Mouse (Mus musculus) forebrain, embryonic 11.5 days (tissue): ENCODE measurements at regions not wholly inside any gene's neighbourhood (a gene's known extent, or its start where the extent isn't known, plus 50 kb on each side); places are given as distances from the start of the nearest gene placed in this dataset.

Experiments used
- ATAC-seq: fragments of 200-750 bp; cut with Nextera tagmentation; replicated peaks from 2 replicates; pipeline ENCODE4 v1.8.0; 2017; ENCODE audit warnings: moderate TSS enrichment; ENCODE audit not compliant: low FRiP score
- DNase-seq: peaks from one replicate; pipeline ENCODE4 v3.0.0-alpha.2; 2017; ENCODE audit warnings: low spot score
- H3K27ac ChIP-seq: fragments of 300-500 bp; sonication (generic); 2 replicates; pipeline ENCODE4 v1.5.1; 2014; ENCODE audit warnings: low read depth, low read length
- H3K27me3 ChIP-seq: fragments of 300-500 bp; sonication (generic); 2 replicates; pipeline ENCODE4 v1.6.1; 2014; ENCODE audit warnings: mild to moderate bottlenecking, low read length, mixed read lengths; ENCODE audit not compliant: control insufficient read depth, insufficient read depth
- H3K36me3 ChIP-seq: fragments of 300-500 bp; sonication (generic); 2 replicates; pipeline ENCODE4 v1.6.1; 2014; ENCODE audit warnings: mild to moderate bottlenecking, low read length, moderate library complexity, mixed read lengths; ENCODE audit not compliant: control insufficient read depth, insufficient read depth
- H3K4me1 ChIP-seq: fragments of 300-500 bp; sonication (generic); replicated peaks from 2 replicates; pipeline ENCODE4 v1.6.1; 2014; ENCODE audit warnings: low read length, mixed read lengths; ENCODE audit not compliant: control insufficient read depth, insufficient read depth
- H3K4me2 ChIP-seq: fragments of 300-500 bp; sonication (generic); 2 replicates; pipeline ENCODE4 v1.6.1; 2014; ENCODE audit warnings: low read depth, mild to moderate bottlenecking, low read length, moderate library complexity, mixed read lengths; ENCODE audit not compliant: severe bottlenecking
- H3K4me3 ChIP-seq: fragments of 300-500 bp; sonication (generic); 2 replicates; pipeline ENCODE4 v1.5.1; 2014; ENCODE audit warnings: low read depth, low read length
- H3K9ac ChIP-seq: fragments of 300-500 bp; sonication (generic); 2 replicates; pipeline ENCODE4 v1.6.1; 2014; ENCODE audit warnings: low read length
- H3K9me3 ChIP-seq: fragments of 300-500 bp; sonication (generic); 2 replicates; pipeline ENCODE4 v1.6.1; 2016; ENCODE audit warnings: low read length, mixed read lengths; ENCODE audit not compliant: control insufficient read depth
- WGBS: fragments of 180-500 bp; shearing (Covaris S2); extraction: QIAGEN DNeasy Blood & Tissue Kit; methylation state at CpG from one replicate; pipeline ENCODE4 v1.1.7; 2014; 5-methylcytosine and 5-hydroxymethylcytosine counted together

DNA sequence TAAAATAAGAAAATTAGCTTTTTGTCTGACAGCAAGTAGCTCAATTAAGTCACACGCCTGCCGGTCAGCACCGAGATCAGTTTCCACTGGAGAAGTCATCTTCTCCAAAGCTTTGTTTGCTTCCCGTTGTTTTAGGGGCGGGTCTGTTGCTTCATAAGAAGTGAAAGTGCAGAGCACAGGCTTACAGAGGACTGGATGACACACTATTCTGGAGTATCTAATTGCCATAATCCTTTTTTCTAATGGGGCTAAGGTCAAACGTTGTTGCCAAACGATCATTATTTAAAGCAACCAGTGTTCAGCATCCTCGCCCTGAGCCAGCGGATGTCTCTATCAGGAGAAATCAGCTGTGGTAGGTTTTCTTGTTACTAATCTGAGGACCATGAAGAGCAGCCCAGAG is 128.5 kb downstream of the Mtx2 start:
- H3K9ac ChIP-seq = no peak overlapping the region
- DNase-seq (no peak), ATAC-seq (no peak)
- no peak overlapping the region for H3K4me2 ChIP-seq
- H3K4me1 ChIP-seq = no peaks in the 10 kb centered on the region
- H3K36me3 ChIP-seq = no peaks in the 10 kb centered on the region
- no peaks in the 10 kb centered on the region for H3K27me3 ChIP-seq
- H3K9me3 ChIP-seq = no peaks in the 10 kb centered on the region
- WGBS = 67% methylated on average over 9 of the region's 9 CpGs
- no peak overlapping the region for H3K4me3 ChIP-seq
- H3K27ac ChIP-seq = no peak overlapping the region

DNA sequence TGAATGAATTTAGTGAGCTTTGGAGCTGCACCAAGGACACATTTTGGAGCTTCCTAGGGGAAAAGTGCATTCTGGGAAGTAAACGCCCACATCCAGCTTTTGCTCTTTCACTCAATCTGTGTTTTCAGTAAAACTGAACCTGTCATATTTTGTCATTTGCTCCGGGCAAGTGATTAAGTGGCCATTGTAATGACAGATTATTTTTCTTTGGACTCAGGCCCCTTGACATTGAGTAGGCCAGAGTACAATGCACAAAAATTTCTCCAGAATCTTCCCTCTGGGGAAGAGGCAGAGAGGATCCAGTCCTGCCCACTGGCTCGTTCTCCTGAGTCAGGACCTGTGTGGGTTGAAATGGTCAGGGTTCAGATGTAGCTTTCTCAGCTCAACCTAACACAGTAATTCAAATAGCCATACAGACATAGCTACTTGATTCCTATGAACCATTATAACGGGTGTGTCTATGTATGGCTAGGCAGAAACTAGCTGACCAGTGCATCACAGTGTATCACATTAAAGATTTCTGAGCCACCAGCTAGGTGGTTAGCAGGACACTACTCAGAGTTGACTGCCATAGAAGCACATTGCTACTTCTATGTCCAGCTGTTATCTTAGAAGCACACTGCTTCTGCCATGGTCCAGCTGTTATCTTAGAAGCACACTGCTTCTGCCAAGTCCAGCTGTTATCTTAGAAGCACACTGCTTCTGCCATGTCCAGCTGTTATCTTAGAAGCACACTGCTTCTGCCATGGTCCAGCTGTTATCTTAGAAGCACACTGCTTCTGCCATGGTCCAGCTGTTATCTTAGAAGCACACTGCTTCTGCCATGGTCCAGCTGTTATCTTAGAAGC is 129.9 kb downstream of the Mtx2 start:
- H3K9ac ChIP-seq = no peak overlapping the region
- H3K4me3 ChIP-seq = no peak overlapping the region
- no peaks in the 10 kb centered on the region for H3K36me3 ChIP-seq
- no peak for DNase-seq
- H3K27ac ChIP-seq = no peak overlapping the region
- H3K4me2 ChIP-seq = no peak overlapping the region
- no peaks in the 10 kb centered on the region for H3K4me1 ChIP-seq
- ATAC-seq = no peak
- no peaks in the 10 kb centered on the region for H3K9me3 ChIP-seq
- H3K27me3 ChIP-seq = no peaks in the 10 kb centered on the region
- WGBS = 81% methylated on average over 4 of the region's 4 CpGs

DNA sequence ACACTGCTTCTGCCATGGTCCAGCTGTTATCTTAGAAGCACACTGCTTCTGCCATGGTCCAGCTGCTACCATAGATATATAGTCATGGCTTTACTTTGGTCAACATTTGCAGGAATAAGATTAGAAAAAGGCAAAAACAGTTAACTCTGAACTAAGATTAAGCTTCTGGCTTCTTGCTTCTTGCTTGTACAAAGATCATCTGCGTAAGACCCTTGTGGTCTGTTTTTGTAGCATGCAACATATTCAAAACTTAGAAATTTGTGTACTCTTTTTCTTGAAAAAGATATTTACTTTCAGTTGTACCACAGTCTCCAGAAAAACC is 130.5 kb downstream of the Mtx2 start:
- 97% methylated on average over 1 of the region's 1 CpGs for WGBS
- Histone ChIP-seq H3K27ac (no peak overlapping the region), H3K9me3 (no peaks in the 10 kb centered on the region), H3K4me3 (no peak overlapping the region), H3K4me1 (no peaks in the 10 kb centered on the region), H3K9ac (no peak overlapping the region), H3K27me3 (no peaks in the 10 kb centered on the region), H3K36me3 (no peaks in the 10 kb centered on the region), H3K4me2 (no peak overlapping the region)
- ATAC-seq (no peak), DNase-seq (no peak)

GRCm38 (mm10) chr2:74956556-74956955 is 131.0 kb downstream of the Mtx2 start:
- Histone ChIP-seq H3K27me3 (no peaks in the 10 kb centered on the region), H3K27ac (no peak overlapping the region), H3K36me3 (no peaks in the 10 kb centered on the region), H3K4me1 (no peaks in the 10 kb centered on the region), H3K9me3 (no peaks in the 10 kb centered on the region), H3K4me2 (no peak overlapping the region), H3K4me3 (no peak overlapping the region), H3K9ac (no peak overlapping the region)
- ATAC-seq (no peak), DNase-seq (no peak)
- WGBS = 94% methylated on average over 2 of the region's 2 CpGs

GRCm38 (mm10) chr2:74959936-74960335 is 134.3 kb downstream of the Mtx2 start:
- Histone ChIP-seq H3K9me3 (no peaks in the 10 kb centered on the region), H3K4me2 (no peak overlapping the region), H3K27me3 (no peaks in the 10 kb centered on the region), H3K4me3 (no peak overlapping the region), H3K27ac (no peak overlapping the region), H3K9ac (no peak overlapping the region), H3K36me3 (no peaks in the 10 kb centered on the region), H3K4me1 (no peaks in the 10 kb centered on the region)
- DNase-seq (no peak), ATAC-seq (no peak)
- 80% methylated on average over 5 of the region's 5 CpGs for WGBS

DNA sequence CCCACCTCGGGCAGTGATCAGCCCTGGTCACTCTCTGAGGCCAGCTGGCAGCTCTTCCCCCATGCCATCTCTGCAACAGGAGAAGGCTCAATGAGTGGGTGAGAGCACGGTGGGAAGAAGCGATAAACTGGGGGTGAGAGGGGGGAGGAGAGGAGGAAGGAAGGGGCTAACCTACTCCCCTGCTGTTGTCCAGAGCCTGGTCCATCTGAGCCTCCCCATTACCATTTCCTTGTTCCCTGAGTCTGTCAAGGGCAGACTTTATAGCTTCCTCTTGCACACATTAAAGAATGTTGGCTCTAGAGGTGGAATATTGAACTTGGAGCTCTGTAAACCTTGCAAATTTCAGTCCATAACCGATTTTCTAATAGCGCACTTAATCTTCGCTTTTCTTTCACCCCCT is 136.8 kb downstream of the Mtx2 start:
- H3K27me3 ChIP-seq = peaks cover 3% of the 10 kb centered on the region; the same call in 1 of the 2 replicates
- H3K9me3 ChIP-seq = no peaks in the 10 kb centered on the region
- H3K9ac ChIP-seq = no peak overlapping the region
- H3K4me2 ChIP-seq = no peak overlapping the region
- 82% methylated on average over 6 of the region's 6 CpGs for WGBS
- no peaks in the 10 kb centered on the region for H3K36me3 ChIP-seq
- no peak overlapping the region for H3K4me3 ChIP-seq
- H3K4me1 ChIP-seq = 0 out of 2 replicates have a peak, but pooled peaks cover 3% of the 10 kb centered on the region
- no peak overlapping the region for H3K27ac ChIP-seq
- ATAC-seq (no peak), DNase-seq (no peak)

DNA sequence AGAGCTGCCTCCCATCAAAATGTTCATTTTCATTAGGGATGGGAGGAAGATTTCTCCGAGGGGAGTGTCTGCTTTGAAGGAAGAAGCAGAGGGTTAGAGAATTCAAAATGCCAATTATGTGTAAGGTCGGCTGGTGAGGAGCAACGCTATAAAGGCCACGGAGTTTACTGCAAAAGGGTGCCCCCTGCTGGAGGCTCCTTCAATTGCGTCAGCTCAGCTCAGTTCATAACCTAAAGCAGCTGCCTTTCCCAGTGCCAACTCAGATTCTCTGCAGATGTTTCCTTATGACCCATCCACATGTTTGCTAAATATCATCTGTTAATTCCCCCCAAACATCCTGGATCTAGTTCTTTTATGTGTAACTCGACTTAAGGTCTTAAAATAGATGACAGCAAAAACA is 138.8 kb downstream of the Mtx2 start:
- Histone ChIP-seq H3K4me3 (no peak overlapping the region), H3K36me3 (no peaks in the 10 kb centered on the region), H3K4me1 (0 out of 2 replicates have a peak, but pooled peaks cover 3% of the 10 kb centered on the region), H3K9ac (no peak overlapping the region), H3K9me3 (no peaks in the 10 kb centered on the region), H3K4me2 (no peak overlapping the region), H3K27me3 (peaks cover 3% of the 10 kb centered on the region; the same call in 1 of the 2 replicates), H3K27ac (no peak overlapping the region)
- under 1% methylated on average over 6 of the region's 6 CpGs for WGBS
- ATAC-seq = peak; percentile 63; the same call in 1 of the 2 replicates
- peak; percentile 90 for DNase-seq

GRCm38 (mm10) chr2:74964980-74965379 is 139.4 kb downstream of the Mtx2 start:
- WGBS = 44% methylated on average over 3 of the region's 3 CpGs
- Histone ChIP-seq H3K27ac (no peak overlapping the region), H3K4me1 (0 out of 2 replicates have a peak, but pooled peaks cover 3% of the 10 kb centered on the region), H3K36me3 (no peaks in the 10 kb centered on the region), H3K27me3 (peaks cover 3% of the 10 kb centered on the region; the same call in 1 of the 2 replicates), H3K4me3 (no peak overlapping the region), H3K4me2 (peak overlapping the region; percentile 0; the same call in 1 of the 2 replicates), H3K9ac (no peak overlapping the region), H3K9me3 (no peaks in the 10 kb centered on the region)
- DNase-seq (no peak), ATAC-seq (no peak)
